In genomic region chr3:102146428-102146827, GRCm38 (mm10) we compare ENCODE assay signal across 18 mouse cellular contexts.
"Had no signal": no experiment of that assay in that cellular context is flagged by ENCODE, and none has a peak within 500 bp of the region (broad histone marks: within the 10 kb centered on the region; RNA-seq: fewer than 3 reads in every experiment).

No protein-coding gene starts in this region.

- H3K4me3 ChIP-seq: limb, embryonic 12.5 days; limb, embryonic 15.5 days; midbrain, embryonic 13.5 days; neural tube, embryonic 12.5 days; neural tube, embryonic 15.5 days; stomach, embryonic 15.5 days had no signal

- H3K27me3 ChIP-seq: limb, embryonic 12.5 days; limb, embryonic 15.5 days; neural tube, embryonic 12.5 days; neural tube, embryonic 15.5 days; stomach, embryonic 15.5 days had no signal

- DNase-seq: kidney, adult 11 months; kidney, adult 9 months; kidney, postnatal 14 days; kidney, postnatal 4 days; left cerebral cortex, postnatal 4 days; lung, adult 2 months; lung, postnatal 14 days; lung, postnatal 4 days; right cerebral cortex, postnatal 25 days; spleen, adult 18-20 months; thymus, postnatal 25 days had no signal

- H3K4me2 ChIP-seq: limb, embryonic 12.5 days; limb, embryonic 15.5 days; liver, embryonic 11.5 days; midbrain, embryonic 13.5 days; neural tube, embryonic 12.5 days; neural tube, embryonic 15.5 days; stomach, embryonic 15.5 days had no signal

- ATAC-seq: midbrain, embryonic 13.5 days had no signal

- H3K4me1 ChIP-seq: neural tube, embryonic 15.5 days; stomach, embryonic 15.5 days had no signal

- H3K27ac ChIP-seq: limb, embryonic 12.5 days; limb, embryonic 15.5 days; midbrain, embryonic 13.5 days; neural tube, embryonic 12.5 days; neural tube, embryonic 15.5 days; stomach, embryonic 15.5 days had no signal

- H3K36me3 ChIP-seq: limb, embryonic 12.5 days; limb, embryonic 15.5 days; midbrain, embryonic 13.5 days; neural tube, embryonic 12.5 days; neural tube, embryonic 15.5 days; stomach, embryonic 15.5 days had no signal

- H3K9me3 ChIP-seq: limb, embryonic 12.5 days; limb, embryonic 15.5 days; midbrain, embryonic 13.5 days; neural tube, embryonic 12.5 days; neural tube, embryonic 15.5 days; stomach, embryonic 15.5 days had no signal

- H3K9ac ChIP-seq: limb, embryonic 12.5 days; limb, embryonic 15.5 days; midbrain, embryonic 13.5 days; neural tube, embryonic 12.5 days; neural tube, embryonic 15.5 days; stomach, embryonic 15.5 days had no signal
